Comparison of ENCODE assay signal across 8 mouse cellular contexts in genomic region chr4:155963106-155963505, GRCm38 (mm10). TPM values are rescaled to one million over a fixed set of nuclear protein-coding genes. Genes with fewer than 3 reads are reported as not detected.
DNase-seq lines count a peak whose midpoint lies in the region; ATAC-seq and TF ChIP-seq lines count a peak whose summit lies in the region.

No protein-coding gene starts in this region.

- H3K36me3 ChIP-seq in heart, embryonic 14.5 days (ENCODE audit: control insufficient read depth, insufficient read depth, low read length), result peaks cover 33% of the 10 kb centered on the region
- peaks cover 45% of the 10 kb centered on the region for H3K36me3 ChIP-seq in embryonic facial prominence, embryonic 13.5 days
- no peaks in the 10 kb centered on the region for H3K36me3 ChIP-seq in kidney, adult 2 months (ENCODE audit: control insufficient read depth, insufficient read depth, low read length)
- peaks cover 34% of the 10 kb centered on the region for H3K36me3 ChIP-seq in midbrain, embryonic 13.5 days

- no peaks in the 10 kb centered on the region for H3K27me3 ChIP-seq in heart, embryonic 14.5 days (ENCODE audit: control insufficient read depth, insufficient read depth, low read length)
- H3K27me3 ChIP-seq in embryonic facial prominence, embryonic 13.5 days, result no peaks in the 10 kb centered on the region
- H3K27me3 ChIP-seq in kidney, adult 2 months (replicated peaks; ENCODE audit: control insufficient read depth, insufficient read depth, low read length), result no peaks in the 10 kb centered on the region
- H3K27me3 ChIP-seq in midbrain, embryonic 13.5 days, result no peaks in the 10 kb centered on the region

- peak overlapping the region; percentile 81 for H3K4me2 ChIP-seq in heart, embryonic 14.5 days (ENCODE audit: low read length)
- peak overlapping the region; percentile 93 for H3K4me2 ChIP-seq in embryonic facial prominence, embryonic 13.5 days
- peak overlapping the region; percentile 78 for H3K4me2 ChIP-seq in midbrain, embryonic 13.5 days (replicated peaks)

- 54% methylated on average over 7 of the region's 7 CpGs for WGBS in heart, embryonic 14.5 days
- WGBS in embryonic facial prominence, embryonic 13.5 days, result 47% methylated on average over 7 of the region's 7 CpGs
- WGBS in kidney, adult 2 months, result 50% methylated on average over 7 of the region's 7 CpGs
- WGBS in midbrain, embryonic 13.5 days, result 45% methylated on average over 7 of the region's 7 CpGs

- no peak overlapping the region for H3K27ac ChIP-seq in heart, embryonic 14.5 days (replicated peaks in 1 of 2; ENCODE audit: control insufficient read depth in 1 of 2, insufficient read depth in 1 of 2, low read depth in 2 of 2, low read length in 2 of 2)
- no peak overlapping the region for H3K27ac ChIP-seq in embryonic facial prominence, embryonic 13.5 days
- peak overlapping the region; percentile 53 for H3K27ac ChIP-seq in kidney, adult 2 months (ENCODE audit: insufficient read depth, low read depth, low read length)
- 0 out of 2 replicates have a peak overlapping the region, but pooled peaks have one; percentile 44 for H3K27ac ChIP-seq in midbrain, embryonic 13.5 days

- H3K4me1 ChIP-seq in heart, embryonic 14.5 days (ENCODE audit: control insufficient read depth in 2 of 2, insufficient read depth in 2 of 2, low read length in 2 of 2), result peaks cover 8 to 9% of the 10 kb centered on the region in 2 experiments
- peaks cover 23% of the 10 kb centered on the region for H3K4me1 ChIP-seq in embryonic facial prominence, embryonic 13.5 days
- 0 out of 2 replicates have a peak, but pooled peaks cover 4% of the 10 kb centered on the region for H3K4me1 ChIP-seq in kidney, adult 2 months (ENCODE audit: control insufficient read depth, insufficient read depth, low read length)
- peaks cover 19% of the 10 kb centered on the region for H3K4me1 ChIP-seq in midbrain, embryonic 13.5 days (replicated peaks)

- no peak for DNase-seq in heart, postnatal 4 days
- DNase-seq in kidney, adult 2 months, result peak; percentile 78
- DNase-seq in cerebellum, postnatal 25 days, result no peak
- no peak for DNase-seq in layer of hippocampus, adult 18-20 months (ENCODE audit: low spot score in 2 of 2)
- no peak for DNase-seq in spleen, postnatal 4 days (ENCODE audit: low spot score in 2 of 2)

- H3K9ac ChIP-seq in heart, embryonic 14.5 days (ENCODE audit: low read length), result peak overlapping the region; percentile 75
- peak overlapping the region; percentile 79 for H3K9ac ChIP-seq in embryonic facial prominence, embryonic 13.5 days
- peak overlapping the region; percentile 69; the same call in 1 of the 2 replicates for H3K9ac ChIP-seq in midbrain, embryonic 13.5 days (replicated peaks)

- no peak for TF ChIP-seq CTCF in kidney, adult 2 months (conservative IDR thresholded peaks at IDR 0.05; ENCODE audit: insufficient read depth, insufficient read length, low read depth, low read length)

- TF ChIP-seq POLR2A in kidney, adult 2 months (IDR thresholded peaks at IDR 0.05; ENCODE audit: low read depth, low read length), result no peak

- peak overlapping the region; percentile 53 to 63; a peak in 3 of 4 replicates for H3K4me3 ChIP-seq in heart, embryonic 14.5 days (ENCODE audit: control insufficient read depth in 1 of 2, insufficient read depth in 1 of 2, low read depth in 1 of 2, low read length in 2 of 2)
- H3K4me3 ChIP-seq in embryonic facial prominence, embryonic 13.5 days, result peak overlapping the region; percentile 65
- peak overlapping the region; percentile 61 for H3K4me3 ChIP-seq in kidney, adult 2 months (ENCODE audit: insufficient read depth, low read depth, low read length)
- H3K4me3 ChIP-seq in midbrain, embryonic 13.5 days (replicated peaks), result peak overlapping the region; percentile 41; the same call in 1 of the 2 replicates

- ATAC-seq in heart, embryonic 14.5 days (ENCODE audit: insufficient number of reproducible peaks, insufficient read depth, low FRiP score, low read depth), result no peak
- ATAC-seq in embryonic facial prominence, embryonic 13.5 days (ENCODE audit: insufficient number of reproducible peaks, insufficient read depth, low FRiP score, low TSS enrichment, low read depth), result no peak
- no peak for ATAC-seq in midbrain, embryonic 13.5 days

- no peaks in the 10 kb centered on the region for H3K9me3 ChIP-seq in heart, embryonic 14.5 days (ENCODE audit: control insufficient read depth, low read length)
- no peaks in the 10 kb centered on the region for H3K9me3 ChIP-seq in embryonic facial prominence, embryonic 13.5 days
- H3K9me3 ChIP-seq in midbrain, embryonic 13.5 days, result no peaks in the 10 kb centered on the region

RNA-seq across cellular contexts. Expression of gene C1qtnf12, which starts 1.0 kb away (rescaled TPM):
- polyA plus RNA-seq in heart, embryonic 14.5 days (2014; fragmentation: Nextera tagmentation; extraction: Ambion mirVana), result 26.8 and 29.2 TPM in 2 replicates
- total RNA-seq in heart, postnatal 4 days (2021), result 10 to 100 TPM; 14.7 to 15.2 TPM
- polyA plus RNA-seq in embryonic facial prominence, embryonic 13.5 days (2015; fragmentation: Nextera tagmentation; extraction: Ambion mirVana), result 39.5 and 43.6 TPM in 2 replicates
- 104 and 107 TPM in 2 replicates for polyA plus RNA-seq in kidney, adult 2 months (2012; rRNA removed)
- polyA plus RNA-seq in midbrain, embryonic 13.5 days (2015; fragmentation: Nextera tagmentation; extraction: Ambion mirVana), result 8.2 and 11.0 TPM in 2 replicates
- total RNA-seq in layer of hippocampus, adult 18-20 months (2021), result 10 to 100 TPM; 15.7 to 16.8 TPM

RNA-seq across cellular contexts. Expression of gene Ube2j2, which starts 19.5 kb away (rescaled TPM):
- 75.5 and 98.6 TPM in 2 replicates for polyA plus RNA-seq in heart, embryonic 14.5 days (2014; fragmentation: Nextera tagmentation; extraction: Ambion mirVana)
- total RNA-seq in heart, postnatal 4 days (2021), result 10 to 100 TPM; 72.4 to 81.4 TPM
- polyA plus RNA-seq in embryonic facial prominence, embryonic 13.5 days (2015; fragmentation: Nextera tagmentation; extraction: Ambion mirVana), result 113 and 120 TPM in 2 replicates
- 47.3 and 48.0 TPM in 2 replicates for polyA plus RNA-seq in kidney, adult 2 months (2012; rRNA removed)
- polyA plus RNA-seq in midbrain, embryonic 13.5 days (2015; fragmentation: Nextera tagmentation; extraction: Ambion mirVana), result 128 and 135 TPM in 2 replicates
- 10 to 100 TPM; 68.2 to 70.8 TPM for total RNA-seq in layer of hippocampus, adult 18-20 months (2021)

RNA-seq across cellular contexts. Expression of gene B3galt6, which starts 29.3 kb away (rescaled TPM):
- 8.9 and 11.5 TPM in 2 replicates for polyA plus RNA-seq in heart, embryonic 14.5 days (2014; fragmentation: Nextera tagmentation; extraction: Ambion mirVana)
- 1 to 10 TPM; 4.1 to 4.5 TPM for total RNA-seq in heart, postnatal 4 days (2021)
- 16.2 and 18.4 TPM in 2 replicates for polyA plus RNA-seq in embryonic facial prominence, embryonic 13.5 days (2015; fragmentation: Nextera tagmentation; extraction: Ambion mirVana)
- 4.5 and 5.0 TPM in 2 replicates for polyA plus RNA-seq in kidney, adult 2 months (2012; rRNA removed)
- 25.0 and 26.9 TPM in 2 replicates for polyA plus RNA-seq in midbrain, embryonic 13.5 days (2015; fragmentation: Nextera tagmentation; extraction: Ambion mirVana)
- 10 to 100 TPM in 1 of 2 experiments, 1 to 10 TPM in 1; 9.3 to 10.3 TPM for total RNA-seq in layer of hippocampus, adult 18-20 months (2021)

RNA-seq across cellular contexts. Expression of gene Sdf4, which starts 29.6 kb away (rescaled TPM):
- polyA plus RNA-seq in heart, embryonic 14.5 days (2014; fragmentation: Nextera tagmentation; extraction: Ambion mirVana), result 133 and 137 TPM in 2 replicates
- total RNA-seq in heart, postnatal 4 days (2021), result 100 to 1,000 TPM; 107 to 109 TPM
- 154 and 156 TPM in 2 replicates for polyA plus RNA-seq in embryonic facial prominence, embryonic 13.5 days (2015; fragmentation: Nextera tagmentation; extraction: Ambion mirVana)
- 55.1 and 60.4 TPM in 2 replicates for polyA plus RNA-seq in kidney, adult 2 months (2012; rRNA removed)
- 125 and 128 TPM in 2 replicates for polyA plus RNA-seq in midbrain, embryonic 13.5 days (2015; fragmentation: Nextera tagmentation; extraction: Ambion mirVana)
- 100 to 1,000 TPM; 202 to 203 TPM for total RNA-seq in layer of hippocampus, adult 18-20 months (2021)

RNA-seq across cellular contexts. Expression of gene Tnfrsf4, which starts 50.5 kb away (rescaled TPM):
- 0.51 and 0.57 TPM in 2 replicates for polyA plus RNA-seq in heart, embryonic 14.5 days (2014; fragmentation: Nextera tagmentation; extraction: Ambion mirVana)
- total RNA-seq in heart, postnatal 4 days (2021), result under 1 TPM; 0.34 to 0.62 TPM
- polyA plus RNA-seq in embryonic facial prominence, embryonic 13.5 days (2015; fragmentation: Nextera tagmentation; extraction: Ambion mirVana), result 1.3 TPM in 1 of 2 replicates, not detected in the other
- 1.6 and 3.8 TPM in 2 replicates for polyA plus RNA-seq in kidney, adult 2 months (2012; rRNA removed)
- polyA plus RNA-seq in midbrain, embryonic 13.5 days (2015; fragmentation: Nextera tagmentation; extraction: Ambion mirVana), result 0.57 TPM in 2 replicates
- total RNA-seq in layer of hippocampus, adult 18-20 months (2021), result 1 to 10 TPM in 1 of 2 experiments, under 1 TPM in 1; 0.94 to 1.4 TPM

Comparison
In these comparisons a context has a peak if more than half of its experiments do, and no peak if none do; other contexts are left out.
1. H3K27ac ChIP-seq: peak in kidney, adult 2 months (single experiment) and midbrain, embryonic 13.5 days (single experiment); none in heart, embryonic 14.5 days (0 of 2) and embryonic facial prominence, embryonic 13.5 days (single experiment).
2. Peak in every context shown above with its lines, with median percentiles within 50 percentile points of each other: H3K4me2 ChIP-seq, H3K4me3 ChIP-seq and H3K9ac ChIP-seq.